Mouse (Mus musculus): ENCODE results near the gene Krtap12-1.
"Not testable (repeated sequence)": the region's sequence is repeated elsewhere in the genome, so short reads cannot be mapped to it uniquely, and the experiment has no call there.

Krtap12-1 gene

DNA sequence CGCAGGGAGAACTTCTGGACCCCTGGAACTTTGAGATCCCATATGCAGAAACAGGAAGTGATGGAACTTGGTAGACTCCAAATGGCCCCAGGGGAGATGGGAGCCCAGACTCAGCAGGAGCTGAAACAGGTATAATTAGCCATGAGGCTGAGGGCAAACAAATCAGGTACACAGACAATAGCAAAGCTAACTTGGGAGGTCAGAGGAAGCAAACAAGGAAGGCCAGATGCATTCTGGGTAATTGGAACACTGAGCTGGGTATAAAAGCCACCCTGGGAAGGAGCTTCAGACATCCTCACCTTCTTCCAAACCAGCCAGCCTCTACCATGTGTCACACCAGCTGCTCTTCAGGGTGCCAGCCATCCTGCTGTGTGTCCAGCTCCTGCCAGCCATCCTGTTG is at the start of gene Krtap12-1:
Gene Krtap12-1, plus strand, starts transcription at position 301 of the 400 bp plus-strand sequence.
- DNase-seq (ENCODE audit: low spot score in 2 of 2), result not testable (repeated sequence)

DNA sequence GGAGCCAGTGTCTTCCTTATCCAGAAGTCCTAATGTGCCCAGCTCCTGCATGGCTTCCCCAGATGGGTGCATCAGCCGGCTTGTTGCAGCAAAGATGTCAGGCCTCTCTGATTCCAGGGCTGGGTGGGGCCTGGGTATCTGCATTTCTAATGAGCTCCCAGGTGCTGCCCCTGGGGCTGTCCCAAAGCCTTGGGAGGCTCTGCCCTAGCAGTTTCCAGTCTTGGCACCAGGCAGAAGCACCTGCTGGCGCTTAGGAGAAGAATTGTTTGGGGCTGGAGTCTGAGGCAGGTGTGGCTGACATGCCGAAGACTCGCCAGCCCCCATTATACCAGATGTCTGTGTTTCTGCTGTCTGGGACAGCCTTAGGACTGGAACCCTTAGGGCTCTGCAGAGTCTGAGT is 49.7 kb upstream of the Krtap12-1 start:
- no peak for DNase-seq (ENCODE audit: low spot score in 2 of 2)

- no peak for DNase-seq (ENCODE audit: low spot score in 2 of 2)
Measured at GRCm38 (mm10) chr10:77671519-77671918, 48.9 kb upstream of the Krtap12-1 start.

DNA sequence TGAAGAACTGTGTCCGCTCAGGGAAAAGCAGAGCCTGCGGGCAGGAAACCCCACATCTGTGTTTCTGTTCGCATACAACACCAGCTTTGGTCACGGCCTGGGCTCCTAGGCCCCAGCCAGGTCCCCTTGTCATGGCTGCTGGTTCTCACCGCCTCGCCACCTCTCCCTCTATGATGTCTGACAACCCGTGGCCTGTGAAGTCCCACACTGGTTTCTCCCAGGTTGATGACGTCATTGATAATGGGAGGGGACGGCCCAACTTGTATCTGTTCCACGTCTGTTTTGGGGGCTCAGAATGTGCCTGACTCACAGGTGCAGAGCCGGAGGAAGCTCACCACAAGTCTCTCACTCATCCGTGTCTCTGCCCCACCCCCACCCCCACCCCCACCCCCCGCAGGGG is 46.6 kb upstream of the Krtap12-1 start:
- DNase-seq (ENCODE audit: low spot score in 2 of 2), result no peak

DNA sequence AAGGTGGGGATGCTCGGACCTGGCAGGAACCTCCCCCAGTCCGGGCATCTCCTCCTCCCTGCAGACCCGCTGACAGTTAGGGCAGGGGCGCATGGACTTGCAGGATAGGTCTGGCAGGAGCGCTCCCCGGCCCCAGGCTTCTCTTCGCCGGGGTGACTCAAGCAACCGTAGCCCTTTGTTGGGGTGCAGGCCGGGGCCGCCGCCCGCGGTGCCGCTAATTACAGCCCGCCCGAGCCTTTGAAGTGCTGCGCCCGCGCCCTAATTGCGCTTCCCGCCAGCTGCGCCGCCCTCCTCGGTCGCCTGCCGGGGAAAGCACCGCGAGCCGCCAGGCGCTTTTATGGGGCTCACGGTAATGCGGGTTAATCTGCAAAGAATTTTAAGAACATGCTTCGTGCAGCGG is 42.8 kb upstream of the Krtap12-1 start:
- DNase-seq (ENCODE audit: low spot score in 2 of 2), result no peak

DNA sequence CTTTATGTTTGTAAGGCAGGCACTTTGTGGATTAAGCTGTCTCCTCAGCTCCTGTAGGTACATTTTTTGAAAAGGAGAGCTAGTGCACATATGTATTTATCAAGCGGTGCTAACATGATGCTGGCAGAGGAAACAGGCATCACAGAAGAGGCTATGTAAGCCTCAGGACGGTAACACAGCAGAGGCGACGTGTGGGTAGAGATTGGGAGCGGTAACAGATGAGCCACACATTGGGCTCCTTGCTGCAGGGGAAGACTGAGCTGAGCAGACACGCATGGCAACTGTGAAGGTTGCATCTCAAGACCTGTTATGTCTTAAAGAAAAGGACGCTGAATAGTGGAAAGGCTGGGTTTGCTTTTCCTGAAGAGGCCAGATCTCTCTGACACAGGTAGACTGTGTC is 37.4 kb upstream of the Krtap12-1 start:
- no peak for DNase-seq (ENCODE audit: low spot score in 2 of 2)

GRCm38 (mm10) chr10:77684181-77684580 is 36.2 kb upstream of the Krtap12-1 start:
- no peak for DNase-seq (ENCODE audit: low spot score in 2 of 2)

DNA sequence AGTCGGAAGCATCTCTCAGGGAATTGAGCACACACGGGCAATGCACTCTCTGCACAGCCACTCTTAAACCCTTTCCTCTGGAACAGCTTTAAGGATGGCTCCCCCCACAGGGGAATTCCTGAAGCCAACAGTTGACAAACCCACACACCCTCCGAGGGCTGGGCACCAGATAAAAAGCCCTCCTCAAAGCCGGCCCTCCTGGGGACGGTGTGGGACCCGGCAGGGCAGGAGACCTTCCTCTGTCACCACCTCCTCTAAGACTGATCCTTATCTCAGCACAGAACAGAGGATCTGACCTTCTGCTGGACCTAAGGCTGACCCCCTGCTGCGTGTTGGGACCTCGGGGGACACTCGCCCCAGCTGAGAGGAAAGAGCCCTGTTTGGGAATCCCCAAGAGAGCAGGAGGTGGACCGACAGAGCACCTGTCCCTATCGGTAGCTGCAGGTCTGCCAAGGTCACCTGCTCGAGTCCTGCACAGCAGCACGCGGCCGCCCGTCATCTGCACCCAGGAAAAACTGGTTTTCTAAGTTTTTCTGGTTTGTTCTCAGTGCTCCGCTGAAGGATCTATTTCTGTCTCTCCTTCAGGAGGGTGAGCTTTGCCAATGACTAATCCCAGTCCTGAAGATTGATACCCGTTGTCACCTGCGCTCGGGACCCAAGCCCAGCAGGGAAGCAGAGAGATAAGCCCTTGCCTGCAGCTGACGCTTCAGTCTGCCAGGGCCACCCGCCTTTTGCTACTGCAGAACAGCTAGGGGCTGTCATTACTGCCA is 34.3 kb upstream of the Krtap12-1 start, which contains the start of gene Tspear:
Gene Tspear, plus strand, starts transcription at position 675 of the 770 bp plus-strand sequence.
- peak; percentile 63 to 75 for DNase-seq (ENCODE audit: low spot score in 2 of 2)

DNA sequence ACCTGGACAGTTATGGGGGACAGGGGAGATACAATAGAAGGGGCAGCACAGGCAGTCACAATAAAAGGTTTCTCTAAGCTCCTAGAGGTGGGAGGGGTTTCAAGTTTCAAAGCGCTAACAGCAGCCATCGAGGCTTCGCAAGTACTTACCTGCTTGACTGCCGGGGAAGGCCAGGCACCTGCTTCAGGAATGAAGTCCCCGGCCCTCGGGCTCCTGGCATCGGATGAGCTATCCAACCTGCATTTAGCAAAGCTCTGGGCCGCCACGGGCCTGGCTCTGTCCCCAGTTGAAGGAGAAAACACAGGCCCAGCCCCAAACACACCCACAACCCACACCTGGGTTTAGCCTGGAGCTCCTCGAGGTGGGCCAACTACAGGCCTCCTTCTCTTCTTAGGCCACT is 33.4 kb upstream of the Krtap12-1 start:
- no peak for DNase-seq (ENCODE audit: low spot score in 2 of 2)

GRCm38 (mm10) chr10:77690356-77690807 is 30.0 kb upstream of the Krtap12-1 start, which contains the start of gene Gm19402:
TSS of gene Gm19402 (minus strand) at chr10:77690757.
- not testable (repeated sequence) for DNase-seq (ENCODE audit: low spot score in 2 of 2)

DNA sequence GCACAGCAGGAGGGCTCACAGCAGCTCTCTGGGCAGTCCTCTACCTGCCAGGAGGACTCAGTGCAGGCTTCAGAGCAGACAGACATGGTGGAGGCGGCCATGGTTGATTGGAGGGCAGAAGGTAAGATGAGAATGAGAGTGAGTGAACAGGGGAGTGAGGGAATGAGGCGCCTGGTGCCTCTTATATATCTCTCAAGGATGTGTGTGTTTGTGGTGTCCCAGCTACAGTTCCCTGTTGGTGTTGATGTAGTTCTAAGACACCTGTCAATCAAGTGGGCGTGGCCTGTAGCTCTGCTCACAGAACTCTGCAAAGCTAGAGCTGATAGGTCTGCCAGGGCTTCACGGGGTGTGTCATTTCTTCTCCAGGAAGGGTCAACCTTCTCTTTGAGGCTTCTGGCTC is 23.3 kb upstream of the Krtap12-1 start, which contains the start of gene Gm9508:
Gene Gm9508, minus strand, starts transcription at position 101 of the 400 bp plus-strand sequence.
- no peak for DNase-seq (ENCODE audit: low spot score in 2 of 2)

- DNase-seq (ENCODE audit: low spot score in 2 of 2), result no peak
Measured at GRCm38 (mm10) chr10:77706326-77706725, 14.1 kb upstream of the Krtap12-1 start, which contains the start of gene Gm10272. TSS of gene Gm10272 (plus strand) at chr10:77706626.

DNA sequence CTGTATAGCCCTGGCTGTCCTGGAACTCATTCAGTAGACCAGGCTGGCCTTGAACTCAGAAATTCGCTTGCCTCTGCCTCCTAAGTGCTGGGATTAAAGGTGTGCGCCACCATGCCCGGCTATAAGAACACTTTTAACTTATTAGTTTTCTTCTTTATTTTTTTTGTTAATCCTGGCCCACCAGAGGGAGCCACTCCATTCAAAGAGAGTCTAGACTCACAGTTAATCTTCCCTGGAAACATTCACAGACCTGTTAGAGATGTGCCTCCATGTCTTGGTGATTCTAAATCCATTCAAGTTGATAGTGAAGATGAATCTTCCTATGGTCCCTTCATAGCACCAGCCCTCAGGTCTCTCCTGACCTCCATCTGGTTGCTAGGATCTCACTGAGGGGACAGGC is 10.6 kb upstream of the Krtap12-1 start:
- no peak for DNase-seq (ENCODE audit: low spot score in 2 of 2)

DNA sequence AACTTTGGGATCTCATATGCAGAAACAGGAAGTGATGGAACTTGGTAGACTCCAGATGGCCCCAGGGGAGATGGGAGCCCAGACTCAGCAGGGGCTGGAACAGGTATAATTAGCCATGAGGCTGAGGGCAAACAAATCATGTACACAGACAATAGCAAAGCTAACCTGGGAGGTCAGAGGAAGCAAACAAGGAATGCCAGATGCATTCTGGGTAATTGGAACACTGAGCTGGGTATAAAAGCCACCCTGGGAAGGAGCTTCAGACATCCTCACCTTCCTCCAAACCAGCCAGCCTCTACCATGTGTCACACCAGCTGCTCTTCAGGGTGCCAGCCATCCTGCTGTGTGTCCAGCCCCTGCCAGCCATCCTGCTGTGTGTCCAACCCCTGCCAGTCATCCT is 9.2 kb upstream of the Krtap12-1 start, which contains the start of gene Gm10024:
Gene Gm10024, plus strand, starts transcription at position 301 of the 400 bp plus-strand sequence.
- DNase-seq (ENCODE audit: low spot score in 2 of 2), result not testable (repeated sequence)

GRCm38 (mm10) chr10:77713734-77714133 is 6.7 kb upstream of the Krtap12-1 start:
- DNase-seq (ENCODE audit: low spot score in 2 of 2), result no peak

DNA sequence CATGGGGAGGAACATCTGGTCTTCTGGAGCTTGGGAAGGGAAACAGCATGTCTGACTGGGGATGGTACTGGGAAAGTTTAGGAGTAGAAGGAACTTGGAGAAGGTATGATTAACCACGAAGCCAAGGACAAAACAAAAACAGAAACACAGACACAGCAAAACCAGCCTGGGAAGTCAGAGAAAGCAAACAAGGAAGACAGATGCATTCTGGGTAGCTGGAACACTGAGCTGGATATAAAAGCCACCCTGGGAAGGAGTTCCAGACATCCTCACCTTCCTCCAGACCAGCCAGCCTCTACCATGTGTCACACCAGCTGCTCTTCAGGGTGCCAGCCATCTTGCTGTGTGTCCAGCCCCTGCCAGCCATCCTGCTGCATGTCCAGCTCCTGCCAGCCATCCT is 4.9 kb upstream of the Krtap12-1 start, which contains the start of gene Gm10142:
Gene Gm10142, plus strand, starts transcription at position 301 of the 400 bp plus-strand sequence.
- DNase-seq (ENCODE audit: low spot score in 2 of 2), result no peak

DNA sequence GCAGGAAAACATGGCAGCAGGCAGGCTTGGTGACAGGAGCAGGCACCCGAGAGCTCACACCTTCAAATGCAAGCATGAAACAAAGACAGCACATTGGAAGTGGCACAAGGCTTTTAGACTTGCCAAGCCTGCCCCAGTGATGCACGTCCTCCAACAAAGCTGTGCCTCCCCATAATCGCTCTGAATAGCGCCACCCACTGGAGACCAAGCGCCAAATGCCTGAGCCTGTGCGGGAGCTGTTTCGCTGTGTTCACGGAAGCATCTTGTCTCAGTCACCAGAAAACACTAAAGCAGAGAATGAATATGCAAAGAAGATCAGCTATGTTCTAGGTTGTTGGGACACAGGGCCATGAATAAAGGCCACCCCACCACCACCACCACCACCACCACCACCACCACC is 4.5 kb downstream of the Krtap12-1 start:
- DNase-seq (ENCODE audit: low spot score in 2 of 2), result no peak

DNA sequence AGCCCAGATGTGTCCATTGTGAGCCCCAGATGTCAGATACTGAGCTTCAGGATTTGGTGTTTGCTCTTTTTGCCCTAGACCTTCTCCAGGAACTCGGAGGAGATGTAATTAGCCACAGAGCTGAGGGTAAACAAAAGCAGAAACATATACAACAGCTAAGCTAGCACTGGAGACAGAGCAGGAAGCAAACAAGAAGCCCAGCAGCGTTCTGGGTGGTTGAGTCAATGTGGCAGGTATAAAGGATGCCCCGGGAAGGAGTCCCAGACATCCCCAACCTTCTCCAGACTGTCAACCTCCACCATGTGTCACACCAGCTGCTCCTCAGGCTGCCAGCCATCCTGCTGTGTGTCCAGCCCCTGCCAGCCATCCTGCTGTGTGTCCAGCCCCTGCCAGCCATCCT is 5.8 kb downstream of the Krtap12-1 start, which contains the start of gene Gm10100:
Gene Gm10100, plus strand, starts transcription at position 301 of the 400 bp plus-strand sequence.
- DNase-seq (ENCODE audit: low spot score in 2 of 2), result no peak

GRCm38 (mm10) chr10:77728280-77728679 is 7.9 kb downstream of the Krtap12-1 start:
- DNase-seq (ENCODE audit: low spot score in 2 of 2), result no peak

GRCm38 (mm10) chr10:77729241-77729640 is 8.8 kb downstream of the Krtap12-1 start:
- no peak for DNase-seq (ENCODE audit: low spot score in 2 of 2)

DNA sequence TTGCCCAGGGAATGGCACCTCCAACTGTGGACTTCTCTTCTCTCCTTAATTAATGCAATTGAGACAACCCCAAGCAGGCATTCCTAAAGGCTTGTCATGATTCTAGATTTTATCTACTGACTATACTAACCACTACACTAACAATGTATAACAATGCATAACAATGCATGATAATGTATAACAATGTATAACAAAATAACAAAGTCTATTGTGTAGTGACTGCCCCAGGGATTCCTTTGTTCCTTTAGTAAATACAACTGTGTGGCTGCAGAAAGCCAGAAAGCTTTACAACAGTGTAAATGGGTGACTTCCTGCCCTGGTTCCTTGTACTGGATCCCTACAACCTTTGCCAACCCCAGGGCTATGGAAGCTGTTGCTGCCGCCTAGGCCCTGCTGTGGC is 15.5 kb downstream of the Krtap12-1 start:
- no peak for DNase-seq (ENCODE audit: low spot score in 2 of 2)

DNA sequence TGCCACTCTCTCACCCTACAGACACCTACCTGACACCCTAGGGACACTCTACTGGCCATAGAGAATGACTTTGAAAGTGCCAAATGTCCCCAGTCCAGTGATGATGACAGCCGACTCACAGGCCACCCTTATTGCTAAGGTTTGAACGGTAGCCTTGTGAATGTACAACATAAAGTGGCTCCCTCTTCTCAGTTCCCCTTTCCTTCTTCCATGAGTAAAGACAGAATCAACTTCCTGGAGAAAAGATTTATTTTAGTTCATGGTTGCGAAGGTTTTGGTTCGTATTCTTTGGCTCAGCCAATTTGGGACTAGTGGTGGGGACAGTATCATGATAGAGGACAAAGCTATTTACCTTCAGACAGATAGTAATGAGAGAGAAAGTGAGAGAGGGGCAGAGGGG is 18.5 kb downstream of the Krtap12-1 start:
- no peak for DNase-seq (ENCODE audit: low spot score in 2 of 2)

Measured in urinary bladder, postnatal 36 days (tissue).